Mouse (Mus musculus): ENCODE measurements around the gene Tfeb.
A peak's percentile ranks its signal among the peaks of the same experiment; 100 is the strongest.

Tfeb gene

GRCm38 (mm10) chr17:47736856-47737255 is at the start of gene Tfeb:
Gene Tfeb, plus strand, starts transcription at chr17:47737030.
- peak; percentile 99 for DNase-seq (ENCODE audit: low spot score)

GRCm38 (mm10) chr17:47687409-47688343 is 49.2 kb upstream of the Tfeb start:
- DNase-seq (ENCODE audit: low spot score): peak; percentile 90

- no peak for DNase-seq (ENCODE audit: low spot score)
Measured at GRCm38 (mm10) chr17:47688344-47688607, 48.6 kb upstream of the Tfeb start, which contains the start of gene Tomm6. Gene Tomm6, minus strand, starts transcription at chr17:47688386.

DNA sequence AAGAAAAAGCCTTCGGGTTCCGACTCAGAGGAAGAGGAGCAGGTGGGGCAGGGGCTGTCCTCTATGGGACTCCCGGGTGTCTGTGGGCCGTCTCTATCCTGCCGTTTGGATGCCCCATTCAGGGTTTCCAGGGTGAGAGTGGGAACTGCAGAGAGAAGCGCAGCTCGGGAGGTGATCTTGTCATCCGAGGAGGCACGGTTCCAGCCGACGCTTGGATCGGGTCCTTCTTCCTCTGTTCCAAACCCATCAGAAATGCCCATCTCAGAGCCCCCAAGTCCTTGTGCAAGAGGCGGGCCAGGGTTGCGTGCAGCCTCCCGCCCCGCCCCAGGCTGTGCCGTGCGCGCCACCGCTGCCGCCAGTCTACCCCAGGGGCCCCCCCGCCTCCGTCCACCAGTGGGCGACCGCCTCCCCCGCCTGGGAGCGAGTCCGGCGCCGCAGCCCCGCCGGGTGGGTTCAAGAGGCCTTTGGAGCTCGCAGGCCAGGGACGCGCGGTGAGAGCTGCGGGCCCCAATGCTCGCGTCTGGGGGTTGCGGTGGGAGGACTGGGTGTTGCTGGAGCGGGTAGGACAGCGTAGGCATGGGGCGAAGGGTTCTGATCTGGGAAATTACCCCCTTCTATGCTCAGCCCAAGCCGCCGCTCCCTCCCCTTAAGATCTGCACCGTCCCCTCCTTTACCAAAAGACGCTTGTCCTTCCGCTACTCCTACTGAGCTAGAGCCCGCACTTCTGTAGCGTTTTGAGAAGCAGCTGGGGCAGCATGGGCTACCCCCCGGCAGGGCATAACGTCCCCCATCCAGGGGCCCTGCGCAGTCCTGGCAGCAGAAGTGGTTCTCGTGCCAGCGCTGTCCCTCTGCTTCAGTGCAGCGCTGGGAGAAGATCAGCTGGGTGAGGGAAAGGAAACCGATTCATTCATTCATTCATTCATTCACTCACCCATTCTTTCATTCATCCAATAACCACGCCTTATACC is 47.9 kb upstream of the Tfeb start, which contains the start of gene Frs3:
TSS of gene Frs3 (plus strand) at position 423 of the 968 bp plus-strand sequence.
- DNase-seq (ENCODE audit: low spot score): peak; percentile 65

DNA sequence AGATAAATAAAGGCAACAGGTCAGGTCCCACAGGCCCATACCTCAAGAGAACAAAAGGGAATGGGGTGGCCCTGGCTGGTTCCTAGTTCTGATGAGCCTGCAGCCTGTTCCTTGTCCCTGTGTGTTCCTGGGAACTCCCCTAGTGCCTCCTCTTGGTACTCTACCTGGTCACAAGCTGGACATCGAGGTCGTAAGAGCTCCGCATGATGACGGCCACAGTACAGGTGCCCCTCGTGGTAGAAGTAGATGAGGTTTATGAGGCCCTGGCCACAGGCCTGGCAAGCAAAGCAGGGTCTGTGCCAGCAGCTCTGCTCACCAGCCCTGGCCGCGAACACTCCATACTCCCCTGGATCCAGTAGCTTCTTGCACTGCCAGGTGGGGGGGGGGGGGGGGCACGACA is 46.9 kb upstream of the Tfeb start:
- no peak for DNase-seq (ENCODE audit: low spot score)

- DNase-seq (ENCODE audit: low spot score): no peak
Measured at GRCm38 (mm10) chr17:47691650-47692049, 45.2 kb upstream of the Tfeb start.

- DNase-seq (ENCODE audit: low spot score): no peak
Measured at GRCm38 (mm10) chr17:47693671-47694441, 43.0 kb upstream of the Tfeb start.

DNA sequence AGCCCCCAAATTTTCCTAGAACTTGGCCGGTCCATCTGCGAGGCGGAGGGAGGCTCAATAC is 42.6 kb upstream of the Tfeb start, which contains the start of gene Gm21981:
TSS of gene Gm21981 (minus strand) at position 14 of the 61 bp plus-strand sequence.
- DNase-seq (ENCODE audit: low spot score): no peak

DNA sequence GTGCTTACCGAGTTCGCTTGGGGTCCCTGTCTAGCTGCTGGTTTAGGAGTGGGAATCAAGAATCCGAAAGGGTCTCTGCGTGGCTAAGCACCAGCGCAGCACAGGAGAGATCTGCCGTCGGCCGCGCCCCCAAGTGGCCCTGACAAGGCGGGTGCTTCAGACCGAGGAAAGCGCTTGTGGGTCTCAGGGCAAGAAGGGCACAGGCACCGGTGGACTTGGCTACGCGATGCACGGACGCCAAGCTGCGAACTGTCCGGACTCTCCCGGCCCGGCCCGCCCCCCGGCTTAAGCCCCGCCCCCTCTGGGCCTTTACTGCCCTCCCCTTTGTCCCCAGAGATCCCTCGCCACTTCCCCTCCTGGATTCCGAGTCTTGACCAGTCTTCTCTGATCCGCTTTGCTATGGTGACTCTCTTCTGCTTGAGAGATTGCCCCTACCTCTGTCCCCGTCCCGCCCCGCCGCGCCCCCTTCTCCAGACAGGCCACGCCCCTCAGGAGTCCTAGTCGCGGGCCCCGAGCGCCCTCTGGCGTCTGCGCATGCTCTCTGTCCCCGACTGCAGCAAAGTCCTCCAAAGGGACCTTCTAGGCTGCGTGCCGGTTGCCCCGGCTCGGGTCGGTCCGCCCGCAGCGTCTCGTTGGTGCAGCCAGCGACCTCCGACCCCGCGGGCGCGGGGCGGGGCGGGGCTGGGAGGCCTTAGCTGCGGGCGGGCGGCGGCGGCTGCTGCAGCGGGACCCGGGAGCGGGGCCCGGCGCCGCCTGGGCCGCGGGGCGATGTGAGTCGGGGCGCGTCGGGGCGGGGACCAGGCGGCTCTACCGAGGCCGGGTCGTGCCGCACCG is 42.1 kb upstream of the Tfeb start, which contains the start of gene Prickle4:
TSS of gene Prickle4 (minus strand) at position 234 of the 834 bp plus-strand sequence.
- peak; percentile 99 for DNase-seq (ENCODE audit: low spot score)

- no peak for DNase-seq (ENCODE audit: low spot score)
Measured at GRCm38 (mm10) chr17:47695337-47695710, 41.5 kb upstream of the Tfeb start.

DNA sequence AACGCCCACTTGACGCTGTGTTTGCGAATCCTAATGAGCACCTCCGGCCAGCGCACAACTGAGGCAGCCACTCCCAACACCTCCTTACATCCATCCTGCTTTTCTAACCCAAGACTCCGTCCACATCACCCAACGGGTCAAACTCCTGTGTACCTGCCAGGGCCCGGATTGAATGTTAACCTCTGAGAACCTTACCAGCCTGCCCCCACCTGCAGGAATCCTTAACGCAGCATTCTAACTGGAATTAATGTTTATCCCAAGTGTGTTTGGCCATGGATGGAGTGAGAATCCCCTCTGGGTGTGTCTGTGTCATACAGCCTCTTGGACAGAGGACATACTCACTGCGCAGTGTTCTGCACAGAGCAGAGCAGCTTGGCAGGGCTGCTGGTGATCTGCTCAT is 38.7 kb upstream of the Tfeb start:
- DNase-seq (ENCODE audit: low spot score): no peak

DNA sequence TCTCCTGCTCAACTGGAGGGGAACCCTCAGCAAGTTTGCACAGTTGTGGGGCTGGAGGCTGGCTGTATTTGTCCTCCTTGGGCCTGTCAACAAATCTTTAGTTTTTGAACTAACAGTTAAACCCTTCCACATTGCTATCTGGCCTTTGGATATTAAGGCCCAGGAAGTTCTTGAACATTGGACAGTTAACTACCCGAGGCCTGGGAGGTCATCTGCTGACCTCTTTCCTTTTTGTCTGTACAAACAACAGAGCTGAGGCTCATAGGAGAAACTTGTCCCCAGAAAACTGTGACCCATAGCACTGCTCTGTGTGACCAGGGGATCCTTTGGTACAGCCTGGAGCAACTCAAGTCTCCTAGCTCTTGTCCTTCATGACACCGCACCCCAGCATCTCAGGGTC is 37.8 kb upstream of the Tfeb start:
- DNase-seq (ENCODE audit: low spot score): no peak

DNA sequence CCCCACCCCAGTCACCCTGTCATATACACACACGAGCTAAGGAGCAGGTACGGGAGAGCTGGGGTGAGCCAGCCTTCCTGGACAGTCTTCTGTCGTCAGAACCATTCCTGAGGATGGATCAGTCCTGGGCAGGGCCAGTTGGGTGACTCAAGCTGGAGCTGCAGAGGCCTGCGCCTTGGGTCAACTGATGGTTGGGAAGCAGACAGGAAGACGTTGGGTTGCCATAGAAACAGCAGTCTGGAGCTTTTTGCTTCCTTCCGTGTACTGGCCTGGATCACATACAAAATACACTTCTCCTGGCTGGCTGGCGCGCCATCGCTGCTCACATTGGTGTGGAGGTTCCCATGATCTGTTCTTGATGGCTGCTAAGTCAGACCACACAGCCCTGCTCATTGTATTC is 35.0 kb upstream of the Tfeb start:
- DNase-seq (ENCODE audit: low spot score): no peak

DNA sequence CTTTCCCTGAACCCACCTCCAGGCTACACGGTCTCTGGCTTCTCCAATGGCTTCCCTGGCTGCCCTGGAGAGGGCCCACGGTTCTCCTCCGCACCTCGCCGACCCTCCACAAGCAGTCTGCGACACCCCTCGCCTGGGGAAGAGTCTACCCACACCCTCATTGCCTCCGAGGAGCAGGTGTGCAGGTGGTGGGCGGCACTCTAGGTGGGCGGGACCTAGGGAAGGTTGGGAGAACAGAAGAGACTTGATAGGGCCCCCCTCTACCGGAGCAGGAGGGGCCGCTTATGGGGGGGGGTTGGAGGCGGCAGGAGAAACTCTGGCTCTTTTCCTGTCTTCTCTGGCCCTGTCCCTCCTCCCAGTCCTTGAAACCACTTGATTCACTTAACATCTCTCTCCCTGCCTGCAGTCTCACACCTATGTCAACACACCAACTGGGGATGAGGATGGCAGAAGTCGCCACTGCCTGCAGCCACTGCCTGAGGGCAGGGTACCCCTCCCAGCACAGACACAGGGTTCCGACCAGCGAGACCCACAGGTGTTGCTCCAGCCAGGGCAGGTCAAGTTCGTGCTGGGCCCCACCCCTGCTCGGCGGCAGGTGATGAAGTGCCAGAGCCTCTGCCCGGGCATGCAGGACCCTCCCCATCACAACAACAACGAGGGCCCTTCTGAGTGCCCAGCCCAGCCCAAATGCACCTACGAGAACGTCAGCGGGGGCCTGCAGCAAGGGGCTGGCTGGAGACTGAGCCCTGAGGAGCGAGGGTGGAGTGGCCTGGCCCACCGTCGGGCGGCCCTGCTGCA is 34.1 kb upstream of the Tfeb start:
- DNase-seq (ENCODE audit: low spot score): no peak

GRCm38 (mm10) chr17:47703556-47703955 is 33.3 kb upstream of the Tfeb start:
- DNase-seq (ENCODE audit: low spot score): no peak

DNA sequence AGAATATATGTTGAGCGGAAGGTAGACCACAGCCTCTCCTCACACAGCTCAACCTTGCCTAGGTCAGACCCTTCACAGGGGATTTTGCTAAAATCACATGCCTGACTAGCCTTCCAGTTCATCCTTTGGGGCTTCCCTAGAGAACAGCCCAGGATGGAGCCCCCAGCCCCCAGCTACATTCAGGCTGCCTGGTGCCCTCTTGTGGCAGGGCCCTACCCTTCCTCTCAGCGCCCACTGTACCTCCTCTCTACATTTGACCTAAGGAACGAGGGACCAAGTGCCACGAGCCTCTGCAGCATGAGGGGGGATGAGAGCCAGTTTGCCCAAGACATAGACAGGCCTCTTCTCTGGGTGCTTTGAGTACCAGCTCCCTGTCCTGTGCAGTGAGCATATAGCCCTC is 32.1 kb upstream of the Tfeb start:
- DNase-seq (ENCODE audit: low spot score): no peak

DNA sequence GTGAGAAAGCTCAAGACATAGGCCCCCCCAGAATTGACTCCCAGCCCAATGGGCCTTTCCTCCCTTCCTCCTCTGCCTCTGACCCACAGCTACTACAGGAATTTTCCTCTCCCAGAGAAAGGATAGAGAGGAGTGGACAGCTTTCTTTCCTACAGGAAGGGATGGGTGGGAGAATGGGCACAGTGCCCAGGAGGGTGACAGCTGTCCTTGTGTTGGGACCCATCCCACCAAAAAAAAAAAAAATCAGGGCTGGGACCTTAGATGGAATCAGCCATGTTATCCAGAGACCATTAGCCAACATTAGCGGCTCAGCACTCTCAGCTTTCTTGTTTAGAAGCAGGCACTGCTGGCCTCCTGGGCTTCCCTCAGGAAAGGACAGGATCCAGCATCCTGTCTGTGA is 30.6 kb upstream of the Tfeb start:
- DNase-seq (ENCODE audit: low spot score): no peak

GRCm38 (mm10) chr17:47707961-47708360 is 28.9 kb upstream of the Tfeb start:
- DNase-seq (ENCODE audit: low spot score): no peak

- no peak for DNase-seq (ENCODE audit: low spot score)
Measured at GRCm38 (mm10) chr17:47708972-47709371, 27.9 kb upstream of the Tfeb start.

DNA sequence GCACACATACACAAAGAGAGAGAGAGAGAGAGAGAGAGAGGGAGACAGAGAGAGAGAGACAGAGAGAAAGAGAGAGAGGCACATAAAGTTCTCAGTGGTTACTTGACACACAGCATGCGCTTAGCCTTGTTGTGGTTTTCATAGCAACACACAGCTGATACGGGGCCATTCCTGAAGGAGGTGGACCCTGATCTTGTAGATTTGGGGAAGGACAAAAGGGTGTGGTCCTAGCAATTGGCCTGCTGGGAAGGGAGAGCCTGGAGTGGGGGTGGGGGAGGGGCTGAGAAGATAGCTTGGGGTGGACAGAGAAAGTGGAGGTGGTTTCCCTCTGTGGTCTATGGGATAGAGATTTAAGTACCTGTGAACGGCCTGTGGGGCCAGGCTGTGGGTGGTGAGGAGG is 26.8 kb upstream of the Tfeb start:
- no peak for DNase-seq (ENCODE audit: low spot score)

DNA sequence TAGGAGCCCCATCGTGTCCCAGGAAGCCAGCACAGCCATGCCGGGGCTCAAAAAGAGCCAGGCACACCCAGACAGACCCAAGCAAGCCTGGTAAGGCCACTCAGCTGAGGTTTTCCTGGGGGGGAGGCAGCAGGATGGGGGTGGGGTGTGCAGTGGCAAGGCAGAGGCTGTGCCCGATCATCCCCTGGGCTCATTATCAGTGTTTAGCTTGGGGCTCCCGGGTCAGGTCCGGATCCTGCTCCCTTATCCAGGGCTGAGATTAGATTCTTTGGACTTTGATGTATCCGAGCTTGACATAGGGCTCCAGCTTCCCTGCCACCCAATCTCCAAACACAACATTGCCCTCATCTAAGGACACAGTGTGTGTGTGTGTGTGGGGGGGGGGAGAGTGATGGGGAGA is 24.9 kb upstream of the Tfeb start:
- no peak for DNase-seq (ENCODE audit: low spot score)

Measured in urinary bladder, postnatal 25 days (tissue).